Mouse (Mus musculus) stomach, postnatal 0 days (tissue): ENCODE measurements around the gene Timp3.

Experiments
- CTCF ChIP-seq: IDR thresholded peaks from 2 replicates; pipeline ENCODE4 v1.5.1; 2016; ENCODE audit warnings: antibody characterized with exemption, low read depth, mild to moderate bottlenecking, moderate library complexity
- EP300 ChIP-seq: optimal IDR thresholded peaks from 2 replicates; pipeline ENCODE3; 2016; ENCODE audit warnings: antibody characterized with exemption

GRCm38 (mm10) chr10:86331681-86332281 lies 31.6 kb downstream of the Timp3 start:
- no peak for TF ChIP-seq CTCF
- TF ChIP-seq EP300: peak; percentile 45
